Mouse (Mus musculus) limb, embryonic 11.5 days (tissue): ENCODE measurements at regions not wholly inside any gene's neighbourhood (a gene's known extent, or its start where the extent isn't known, plus 50 kb on each side); places are given as distances from the start of the nearest gene placed in this dataset.

ENCODE experiments used
- ATAC-seq: fragments of 200-750 bp; cut with Nextera tagmentation; 2 replicates; pipeline ENCODE4 v1.8.0; 2017; ENCODE audit warnings: low read depth; ENCODE audit not compliant: insufficient number of reproducible peaks, low FRiP score, low TSS enrichment
- DNase-seq: peaks from one replicate; pipeline ENCODE4 v3.0.0-alpha.2; 2015; ENCODE audit warnings: low spot score
- H3K27ac ChIP-seq: fragments of 300-500 bp; sonication (generic); replicated peaks from 2 replicates; pipeline ENCODE4 v1.5.1; 2014; ENCODE audit warnings: low read depth, mild to moderate bottlenecking, low read length
- H3K27me3 ChIP-seq: fragments of 300-500 bp; sonication (generic); 2 replicates; pipeline ENCODE4 v1.6.1; 2014; ENCODE audit warnings: mild to moderate bottlenecking, low read length, mixed read lengths; ENCODE audit not compliant: control insufficient read depth, insufficient read depth
- H3K36me3 ChIP-seq: fragments of 300-500 bp; sonication (generic); 2 replicates; pipeline ENCODE4 v1.6.1; 2014; ENCODE audit warnings: mild to moderate bottlenecking, low read length, moderate library complexity, mixed read lengths; ENCODE audit not compliant: control insufficient read depth, insufficient read depth
- H3K4me1 ChIP-seq: fragments of 300-500 bp; sonication (generic); 2 replicates; pipeline ENCODE4 v1.6.1; 2014; ENCODE audit warnings: low read length, mixed read lengths; ENCODE audit not compliant: control insufficient read depth, insufficient read depth
- H3K4me2 ChIP-seq: fragments of 300-500 bp; sonication (generic); 2 replicates; pipeline ENCODE4 v1.6.1; 2014; ENCODE audit warnings: low read depth, mild to moderate bottlenecking, moderate library complexity; ENCODE audit not compliant: severe bottlenecking
- H3K4me3 ChIP-seq: fragments of 300-500 bp; sonication (generic); 2 replicates; pipeline ENCODE4 v1.5.1; 2014; ENCODE audit warnings: low read depth, low read length
- H3K9ac ChIP-seq: fragments of 300-500 bp; sonication (generic); 2 replicates; pipeline ENCODE4 v1.6.1; 2014; ENCODE audit warnings: mild to moderate bottlenecking, low read length
- H3K9me3 ChIP-seq: fragments of 300-500 bp; sonication (generic); 2 replicates; pipeline ENCODE4 v1.6.1; 2016; ENCODE audit warnings: low read length; ENCODE audit not compliant: control insufficient read depth
- WGBS: fragments of 180-500 bp; shearing (Covaris S2); extraction: QIAGEN DNeasy Blood & Tissue Kit; methylation state at CpG from one replicate; pipeline ENCODE4 v1.1.7; 2014; 5-methylcytosine and 5-hydroxymethylcytosine counted together

DNA sequence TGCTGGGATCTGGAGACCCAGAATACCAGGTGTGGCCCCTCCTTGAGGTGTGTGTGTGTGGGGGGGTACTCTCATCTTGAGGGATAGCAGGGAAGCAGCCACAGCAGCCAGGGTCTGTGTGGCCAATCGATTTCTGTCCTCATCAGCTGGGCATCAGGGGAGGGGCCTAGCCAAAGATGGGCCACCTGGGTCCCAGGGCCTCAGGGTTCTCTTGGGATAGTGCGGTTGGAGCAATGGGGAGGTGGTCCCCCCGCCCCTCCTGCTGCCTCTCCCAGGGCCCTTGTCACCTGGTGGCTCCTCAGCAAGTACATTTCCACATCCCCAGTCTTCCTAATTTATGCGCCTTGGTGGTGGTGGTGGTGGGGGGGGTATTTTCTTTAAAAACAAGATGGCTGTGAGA lies 55.4 kb downstream of the Uncx start:
- WGBS: 2% methylated on average over 4 of the region's 4 CpGs
- Histone ChIP-seq H3K4me3 (peak overlapping the region; percentile 1; the same call in 1 of the 2 replicates), H3K36me3 (no peaks in the 10 kb centered on the region), H3K27ac (no peak overlapping the region), H3K4me2 (peak overlapping the region; percentile 31; the same call in 1 of the 2 replicates), H3K9me3 (no peaks in the 10 kb centered on the region), H3K4me1 (peaks cover 19% of the 10 kb centered on the region), H3K27me3 (peaks cover 63% of the 10 kb centered on the region), H3K9ac (no peak overlapping the region)
- DNase-seq: no peak
- no peak for ATAC-seq

DNA sequence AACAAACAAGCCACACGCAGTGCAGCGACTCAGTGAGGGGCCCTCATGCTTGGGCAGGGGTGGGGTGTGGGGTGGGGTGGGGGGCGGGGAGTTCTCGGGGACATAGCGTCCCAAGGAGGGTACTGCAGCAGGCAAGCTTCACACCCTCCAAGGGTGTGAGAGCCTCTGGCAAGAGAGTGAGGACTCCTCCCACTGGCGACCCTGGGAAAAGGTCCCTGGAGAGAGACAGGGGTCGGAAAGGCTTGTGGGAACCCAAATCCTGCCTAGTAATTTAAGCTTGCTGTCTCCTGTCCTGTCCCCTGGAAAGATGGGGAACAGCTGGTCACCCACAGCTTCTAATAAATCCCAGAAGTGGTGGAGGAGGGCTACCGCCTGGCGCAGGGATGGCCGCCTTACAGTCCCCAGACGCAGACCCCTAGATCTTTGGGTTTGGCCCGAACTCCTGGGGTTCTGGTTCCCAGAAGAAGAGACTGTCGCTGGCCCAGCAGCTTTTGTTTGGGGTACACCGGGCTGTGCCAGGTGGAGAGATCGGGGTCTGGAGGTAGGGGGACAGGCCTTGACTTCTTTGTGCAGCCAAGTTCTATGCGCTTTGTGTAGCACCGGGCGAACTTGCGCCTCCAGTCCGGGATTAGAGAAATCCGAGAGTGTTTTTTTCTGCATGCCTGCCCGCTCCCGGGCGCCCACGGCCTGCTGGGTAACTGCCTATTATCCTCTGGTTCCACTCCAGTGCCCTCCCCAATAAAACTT lies 56.1 kb downstream of the Uncx start:
- Histone ChIP-seq H3K4me3 (peak overlapping the region; percentile 1; the same call in 1 of the 2 replicates), H3K9me3 (no peaks in the 10 kb centered on the region), H3K4me1 (peaks cover 19% of the 10 kb centered on the region), H3K27ac (no peak overlapping the region), H3K27me3 (peaks cover 60% of the 10 kb centered on the region), H3K36me3 (no peaks in the 10 kb centered on the region), H3K9ac (no peak overlapping the region), H3K4me2 (peak overlapping the region; percentile 31)
- DNase-seq (peak; percentile 75), ATAC-seq (peak; percentile 35)
- WGBS: under 1% methylated on average over 25 of the region's 25 CpGs

DNA sequence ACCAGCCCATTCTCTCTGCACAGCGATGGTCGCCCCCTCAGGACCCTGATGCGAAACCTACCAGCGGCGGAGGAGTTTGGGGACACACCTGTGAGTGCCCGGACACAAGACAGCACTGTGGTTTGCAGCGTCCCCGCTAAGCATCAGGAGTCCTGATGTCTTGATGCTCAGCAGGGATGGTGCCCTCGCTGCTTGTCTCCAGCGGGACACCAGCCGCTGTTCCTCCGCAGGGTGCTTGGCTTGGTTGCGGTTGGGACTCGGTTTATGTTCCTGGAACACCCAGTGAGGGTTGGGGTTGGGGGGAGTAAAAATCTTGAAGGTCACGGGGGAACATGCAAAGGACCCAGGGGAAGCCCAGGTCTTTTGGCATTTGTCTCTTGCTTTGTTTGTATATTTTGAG lies 56.9 kb downstream of the Uncx start:
- H3K9me3 ChIP-seq: no peaks in the 10 kb centered on the region
- peaks cover 19% of the 10 kb centered on the region for H3K4me1 ChIP-seq
- no peak overlapping the region for H3K9ac ChIP-seq
- no peaks in the 10 kb centered on the region for H3K36me3 ChIP-seq
- ATAC-seq (no peak), DNase-seq (peak; percentile 46)
- peaks cover 57% of the 10 kb centered on the region for H3K27me3 ChIP-seq
- WGBS: 2% methylated on average over 15 of the region's 15 CpGs
- H3K4me2 ChIP-seq: no peak overlapping the region
- no peak overlapping the region for H3K4me3 ChIP-seq
- H3K27ac ChIP-seq: no peak overlapping the region

DNA sequence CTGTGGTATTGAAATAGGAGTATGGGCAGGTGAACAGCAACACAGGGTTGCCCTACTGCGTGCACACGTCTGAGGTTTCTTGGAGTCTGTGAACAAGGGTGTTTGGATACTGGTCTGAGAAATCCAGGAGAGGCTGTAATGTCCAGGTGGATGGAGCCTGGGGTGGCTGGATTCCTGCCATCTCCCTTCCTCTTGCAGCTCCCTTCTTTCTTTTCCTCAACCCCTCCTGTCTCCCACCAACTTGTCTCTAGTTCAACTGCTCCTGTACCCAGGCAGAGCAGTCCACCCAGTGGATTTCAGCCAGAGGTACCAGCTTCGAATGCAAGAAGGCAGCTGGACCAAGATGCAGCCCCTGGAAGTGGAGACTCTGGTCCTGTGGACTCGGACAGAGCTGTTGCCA lies 59.6 kb downstream of the Uncx start:
- no peak for ATAC-seq
- peaks cover 59% of the 10 kb centered on the region for H3K27me3 ChIP-seq
- peaks cover 19% of the 10 kb centered on the region for H3K4me1 ChIP-seq
- no peak overlapping the region for H3K9ac ChIP-seq
- no peaks in the 10 kb centered on the region for H3K36me3 ChIP-seq
- no peak for DNase-seq
- no peak overlapping the region for H3K4me2 ChIP-seq
- H3K4me3 ChIP-seq: no peak overlapping the region
- 78% methylated on average over 4 of the region's 4 CpGs for WGBS
- no peaks in the 10 kb centered on the region for H3K9me3 ChIP-seq
- H3K27ac ChIP-seq: no peak overlapping the region

DNA sequence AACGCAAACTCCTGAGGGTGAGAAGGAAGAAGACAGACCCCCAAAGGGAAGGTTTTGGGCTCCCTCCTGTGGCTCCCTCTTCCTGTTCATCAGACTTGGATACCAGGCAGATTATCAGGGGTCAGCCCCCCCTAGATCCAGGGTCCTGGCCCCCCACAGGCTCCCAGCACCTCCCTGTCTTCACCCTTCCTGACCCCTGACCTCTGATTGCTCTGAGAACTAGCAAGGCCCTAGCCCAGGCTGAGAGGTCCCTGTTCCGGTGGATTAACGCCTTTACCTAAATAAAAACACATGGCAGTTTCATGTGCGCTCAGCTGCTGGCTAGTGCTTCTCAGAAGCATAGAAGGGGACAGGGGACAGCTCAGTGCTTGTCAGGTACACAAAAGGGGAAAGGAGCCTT lies 60.2 kb downstream of the Uncx start:
- Histone ChIP-seq H3K27me3 (peaks cover 52% of the 10 kb centered on the region), H3K4me1 (peaks cover 17% of the 10 kb centered on the region), H3K4me3 (no peak overlapping the region), H3K9ac (no peak overlapping the region), H3K27ac (no peak overlapping the region), H3K4me2 (no peak overlapping the region), H3K9me3 (no peaks in the 10 kb centered on the region), H3K36me3 (no peaks in the 10 kb centered on the region)
- ATAC-seq (no peak), DNase-seq (peak; percentile 52)
- WGBS: 8% methylated on average over 4 of the region's 4 CpGs

DNA sequence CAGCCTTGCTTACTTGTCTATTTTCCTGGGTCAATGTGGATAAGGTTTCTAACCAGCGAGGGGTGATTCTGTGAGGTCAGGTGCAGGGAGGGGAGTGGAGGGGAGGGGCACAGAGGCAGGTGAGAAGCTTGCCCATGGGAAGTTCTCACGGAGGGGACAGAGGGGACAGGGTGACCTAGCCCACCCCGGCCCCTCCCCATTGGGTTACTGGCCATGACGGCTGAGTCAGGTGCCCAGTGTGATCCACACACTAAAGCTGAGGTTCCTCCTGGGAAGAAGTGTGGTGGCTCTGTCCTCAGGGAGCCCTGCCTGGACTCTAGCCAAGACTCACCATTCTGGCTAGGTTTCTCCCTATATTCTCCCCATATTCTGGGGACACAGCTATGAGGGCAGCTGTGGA lies 61.0 kb downstream of the Uncx start:
- Histone ChIP-seq H3K27me3 (peaks cover 45% of the 10 kb centered on the region), H3K4me1 (peaks cover 9% of the 10 kb centered on the region), H3K4me2 (no peak overlapping the region), H3K27ac (no peak overlapping the region), H3K9ac (no peak overlapping the region), H3K36me3 (no peaks in the 10 kb centered on the region), H3K4me3 (no peak overlapping the region), H3K9me3 (no peaks in the 10 kb centered on the region)
- DNase-seq (no peak), ATAC-seq (no peak)
- 41% methylated on average over 4 of the region's 4 CpGs for WGBS

DNA sequence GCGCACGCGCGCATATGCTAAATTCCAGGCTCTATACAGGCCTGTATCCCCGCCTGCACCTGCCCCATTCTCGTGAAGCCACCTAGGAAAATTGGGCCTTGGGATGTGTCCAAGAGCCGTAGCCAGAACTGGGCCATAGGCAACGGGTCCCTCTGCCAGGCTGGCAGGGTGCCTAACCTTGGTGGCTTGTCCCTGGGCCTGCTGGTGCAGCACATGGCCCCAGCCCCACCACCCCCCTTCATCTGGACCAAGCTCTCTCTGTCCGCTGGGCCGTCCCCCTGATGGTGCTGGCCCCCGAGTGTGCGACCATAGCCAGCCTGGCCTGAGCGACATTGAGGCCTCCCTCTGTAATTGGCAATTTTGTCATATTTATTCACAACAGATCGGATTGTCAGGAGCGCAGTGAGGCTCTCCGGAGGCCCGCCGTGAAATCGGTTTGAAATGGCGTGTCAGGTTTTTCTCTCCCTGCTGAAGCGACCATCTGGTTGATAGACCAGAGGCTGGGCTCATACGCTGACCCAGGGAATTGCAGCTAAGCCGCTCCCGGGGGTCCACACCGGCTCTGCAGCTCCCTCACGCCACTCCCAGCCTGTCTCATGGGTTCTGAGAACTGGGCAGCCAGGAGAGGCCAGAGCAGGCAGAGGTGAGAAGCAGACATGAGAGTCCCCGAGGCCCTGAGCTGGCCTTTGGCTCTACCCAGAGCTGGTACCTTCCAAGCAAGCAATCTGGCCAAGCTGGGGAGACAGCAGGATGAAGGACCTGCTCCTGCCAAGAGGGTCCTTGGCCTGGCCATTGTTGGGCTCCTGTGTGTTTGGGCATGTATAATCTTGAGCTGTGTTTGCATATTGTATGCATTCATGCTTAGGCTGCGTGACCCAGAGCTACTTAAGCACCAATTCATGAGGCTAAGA lies 67.6 kb downstream of the Uncx start:
- ATAC-seq (no peak), DNase-seq (no peak)
- no peaks in the 10 kb centered on the region for H3K36me3 ChIP-seq
- no peak overlapping the region for H3K4me3 ChIP-seq
- no peak overlapping the region for H3K9ac ChIP-seq
- 81% methylated on average over 28 of the region's 28 CpGs for WGBS
- H3K27ac ChIP-seq: no peak overlapping the region
- peaks cover 14% of the 10 kb centered on the region; the same call in 1 of the 2 replicates for H3K27me3 ChIP-seq
- no peak overlapping the region for H3K4me2 ChIP-seq
- no peaks in the 10 kb centered on the region for H3K4me1 ChIP-seq
- no peaks in the 10 kb centered on the region for H3K9me3 ChIP-seq

DNA sequence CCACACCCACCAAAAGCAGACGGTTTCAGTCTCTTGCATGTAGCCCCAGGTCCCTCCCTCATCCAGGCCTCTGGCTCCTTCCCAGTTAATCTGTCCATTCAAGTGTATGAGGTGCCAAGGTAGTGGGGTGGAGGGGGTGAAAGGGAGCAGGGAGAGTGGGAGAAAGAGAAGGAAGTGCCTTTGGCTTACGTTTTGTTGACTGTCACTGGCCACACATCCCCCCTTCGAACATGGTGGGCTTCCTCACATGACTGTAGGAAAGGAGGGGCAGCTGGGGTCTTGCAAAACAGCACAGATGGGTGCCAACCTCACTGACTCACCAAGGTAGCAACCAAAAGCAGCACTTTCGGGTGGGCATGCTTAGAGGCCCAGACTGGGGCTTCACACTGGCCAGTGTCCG lies 68.9 kb downstream of the Uncx start:
- 72% methylated on average over 5 of the region's 5 CpGs for WGBS
- no peaks in the 10 kb centered on the region for H3K36me3 ChIP-seq
- no peak overlapping the region for H3K4me2 ChIP-seq
- ATAC-seq (no peak), DNase-seq (no peak)
- no peak overlapping the region for H3K9ac ChIP-seq
- no peak overlapping the region for H3K27ac ChIP-seq
- peaks cover 18% of the 10 kb centered on the region; the same call in 1 of the 2 replicates for H3K27me3 ChIP-seq
- no peak overlapping the region for H3K4me3 ChIP-seq
- H3K4me1 ChIP-seq: no peaks in the 10 kb centered on the region
- no peaks in the 10 kb centered on the region for H3K9me3 ChIP-seq
